Mouse (Mus musculus): ENCODE measurements around the gene Rps18.

Gene Rps18

GRCm38 (mm10) chr17:33968489-33968888 is 12.7 kb upstream of the Rps18 start:
- peak; percentile 71 for DNase-seq

GRCm38 (mm10) chr17:33965846-33966550 is 10.2 kb upstream of the Rps18 start:
- no peak for DNase-seq

GRCm38 (mm10) chr17:33965082-33965845 is 9.5 kb upstream of the Rps18 start:
- DNase-seq, result no peak

- no peak for DNase-seq
Measured at GRCm38 (mm10) chr17:33962876-33963275, 7.1 kb upstream of the Rps18 start.

GRCm38 (mm10) chr17:33959948-33960347 is 4.1 kb upstream of the Rps18 start:
- DNase-seq, result no peak

GRCm38 (mm10) chr17:33959135-33959534 is 3.3 kb upstream of the Rps18 start:
- DNase-seq, result peak; percentile 34

GRCm38 (mm10) chr17:33958451-33958850 is 2.6 kb upstream of the Rps18 start:
- peak; percentile 18 for DNase-seq

- peak; percentile 17 for DNase-seq
Measured at GRCm38 (mm10) chr17:33957493-33957892, 1.7 kb upstream of the Rps18 start.

GRCm38 (mm10) chr17:33956336-33956735 is 535 bp upstream of the Rps18 start:
- DNase-seq, result peak; percentile 56

GRCm38 (mm10) chr17:33954646-33955554 is 901 bp downstream of the Rps18 start:
- DNase-seq, result peak; percentile 58

- DNase-seq, result peak; percentile 59
Measured at GRCm38 (mm10) chr17:33953961-33954565, 1.7 kb downstream of the Rps18 start.

GRCm38 (mm10) chr17:33953310-33953709 is 2.5 kb downstream of the Rps18 start:
- peak; percentile 15 for DNase-seq

GRCm38 (mm10) chr17:33952879-33953278 is 2.9 kb downstream of the Rps18 start:
- peak; percentile 22 for DNase-seq

- DNase-seq, result peak; percentile 43
Measured at GRCm38 (mm10) chr17:33952015-33952414, 3.8 kb downstream of the Rps18 start.

- DNase-seq, result peak; percentile 76
Measured at GRCm38 (mm10) chr17:33951021-33951946, 4.5 kb downstream of the Rps18 start, which contains the start of gene B3galt4. Gene B3galt4, minus strand, starts transcription at chr17:33951488.

GRCm38 (mm10) chr17:33950131-33950625 is 5.6 kb downstream of the Rps18 start:
- peak; percentile 42 for DNase-seq

GRCm38 (mm10) chr17:33948905-33949537 is 6.8 kb downstream of the Rps18 start:
- DNase-seq, result no peak

- no peak for DNase-seq
Measured at GRCm38 (mm10) chr17:33948090-33948904, 7.5 kb downstream of the Rps18 start.

- DNase-seq, result no peak
Measured at GRCm38 (mm10) chr17:33947430-33948089, 8.2 kb downstream of the Rps18 start.
